Mouse (Mus musculus) erythroblast, embryonic 14.5 days (primary cell): ENCODE measurements around the gene Txn2.
A peak's percentile ranks its signal among the peaks of the same experiment; 100 is the strongest.

Experiments used
- GATA1 ChIP-seq: IDR thresholded peaks from 2 replicates; pipeline ENCODE4 v1.6.1; 2012; ENCODE audit warnings: low read length, inconsistent platforms, mixed read lengths
- TAL1 ChIP-seq: IDR thresholded peaks from 3 replicates; pipeline ENCODE4 v1.6.1; 2012; ENCODE audit warnings: low read length, inconsistent platforms, mixed read lengths

- TF ChIP-seq GATA1 (peak; percentile 52), TAL1 (peak; percentile 71)
Measured at GRCm38 (mm10) chr15:77931689-77932016, 2.8 kb upstream of the Txn2 start.
